ENCODE assay signal across 8 mouse cellular contexts in genomic region chrX:37048066-37048889, GRCm38 (mm10). TPM values are rescaled to one million over a fixed set of nuclear protein-coding genes. Genes with fewer than 3 reads are reported as not detected.
A peak's percentile ranks its signal among the peaks of the same experiment; 100 is the strongest.
DNase-seq lines count a peak whose midpoint lies in the region; ATAC-seq and TF ChIP-seq lines count a peak whose summit lies in the region.

TSS of gene Sowahd (plus strand) at chrX:37048845.

- no peaks in the 10 kb centered on the region for H3K36me3 ChIP-seq in liver, adult 2 months (ENCODE audit: control insufficient read depth, insufficient read depth, low read length)
- H3K36me3 ChIP-seq in embryonic facial prominence, embryonic 15.5 days = no peaks in the 10 kb centered on the region

- DNase-seq in liver, adult 2 months (ENCODE audit: extremely low read depth, low read depth, low spot score) = no peak
- no peak for DNase-seq in liver
- DNase-seq in kidney, postnatal 14 days = peak; percentile 5
- DNase-seq in neural tube, embryonic 10.5 days (ENCODE audit: extremely low spot score, low spot score) = peak; percentile 31
- DNase-seq in frontal cortex, postnatal 36 days (ENCODE audit: low spot score in 2 of 2) = no peak
- DNase-seq in layer of hippocampus, postnatal 36 days = no peak
- DNase-seq in gastrocnemius, postnatal 36 days = no peak

- H3K79me2 ChIP-seq in liver, adult 2 months (ENCODE audit: control insufficient read depth, insufficient read depth, low read length) = no peaks in the 10 kb centered on the region

- no peak for ATAC-seq in embryonic facial prominence, embryonic 15.5 days (ENCODE audit: insufficient number of reproducible peaks, low FRiP score, low TSS enrichment, low read depth)

- no peak for TF ChIP-seq CTCF in liver, adult 2 months (IDR thresholded peaks at IDR 0.05; ENCODE audit: low read depth, low read length)

- no peak within 1 kb of the TSS for H3K27ac ChIP-seq in liver, adult 2 months (replicated peaks; ENCODE audit: insufficient read depth, low read depth, low read length)
- no peak within 1 kb of the TSS for H3K27ac ChIP-seq in embryonic facial prominence, embryonic 15.5 days (replicated peaks)

- no peak for TF ChIP-seq POLR2A in liver, adult 2 months (IDR thresholded peaks at IDR 0.05; ENCODE audit: extremely low read depth, insufficient read depth, low read length)

- H3K9me3 ChIP-seq in embryonic facial prominence, embryonic 15.5 days (replicated peaks) = no peaks in the 10 kb centered on the region

- peaks cover 9% of the 10 kb centered on the region; the same call in 1 of the 2 replicates for H3K27me3 ChIP-seq in liver, adult 2 months (ENCODE audit: control insufficient read depth, insufficient read depth, low read length)
- peaks cover 49% of the 10 kb centered on the region for H3K27me3 ChIP-seq in embryonic facial prominence, embryonic 15.5 days

- peak within 1 kb of the TSS; percentile 41; the same call in 1 of the 2 replicates for H3K4me3 ChIP-seq in liver, adult 2 months (ENCODE audit: insufficient read depth, low read depth, low read length)
- peak within 1 kb of the TSS; percentile 35 for H3K4me3 ChIP-seq in embryonic facial prominence, embryonic 15.5 days (replicated peaks)

- 4% methylated on average over 33 of the region's 38 CpGs for WGBS in liver, adult 2 months
- 12% methylated on average over 37 of the region's 38 CpGs for WGBS in embryonic facial prominence, embryonic 15.5 days

- 0 out of 2 replicates have a peak, but pooled peaks cover 3% of the 10 kb centered on the region for H3K4me1 ChIP-seq in liver, adult 2 months (ENCODE audit: control insufficient read depth, insufficient read depth, low read length)
- peaks cover 15% of the 10 kb centered on the region for H3K4me1 ChIP-seq in embryonic facial prominence, embryonic 15.5 days

- peak within 1 kb of the TSS; percentile 52 for H3K4me2 ChIP-seq in embryonic facial prominence, embryonic 15.5 days (replicated peaks)

- peak within 1 kb of the TSS; percentile 17 for H3K9ac ChIP-seq in liver, adult 2 months (ENCODE audit: low read depth, low read length)
- H3K9ac ChIP-seq in embryonic facial prominence, embryonic 15.5 days = no peak within 1 kb of the TSS

- intact Hi-C loops in gastrocnemius, postnatal 36 days (cut with DNase I) = no loop called here

RNA-seq across cellular contexts. Expression of gene Sowahd, which starts in this region (rescaled TPM):
- not detected in 2 replicates for total RNA-seq in liver, adult 2 months (2014; rRNA removed)
- polyA plus RNA-seq in liver, adult 2 months (2012; rRNA removed) = not detected in 2 replicates
- polyA plus RNA-seq in embryonic facial prominence, embryonic 15.5 days (2015; fragmentation: Nextera tagmentation; extraction: Ambion mirVana) = not detected in 2 replicates
- total RNA-seq in layer of hippocampus, postnatal 36 days (2021) = not detected
- not detected for total RNA-seq in gastrocnemius, postnatal 36 days (2021)

Comparison
In these comparisons a context has a peak if more than half of its experiments do, and no peak if none do; other contexts are left out.
1. DNase-seq: peak in kidney, postnatal 14 days (single experiment) and neural tube, embryonic 10.5 days (single experiment); none in liver, adult 2 months (single experiment), liver (single experiment), frontal cortex, postnatal 36 days (0 of 2), layer of hippocampus, postnatal 36 days (0 of 2) and gastrocnemius, postnatal 36 days (0 of 2).